Mouse (Mus musculus) myocyte (in vitro differentiated cells): ENCODE measurements around the gene Serpinb7. TPM values are rescaled to one million over a fixed set of nuclear protein-coding genes. Genes with fewer than 3 reads are reported as not detected.

Experiments
- H3K27me3 ChIP-seq: one replicate; pipeline ENCODE4 v1.6.1; 2011; ENCODE audit not compliant: control insufficient read depth, insufficient read depth, insufficient read length
- H3K36me3 ChIP-seq: one replicate; pipeline ENCODE4 v1.6.1; 2011; ENCODE audit not compliant: control insufficient read depth, insufficient read depth
- H3K4me2 ChIP-seq: one replicate; pipeline ENCODE4 v1.6.1; 2011; ENCODE audit warnings: low read depth, control low read depth
- H3K4me3 ChIP-seq: one replicate; pipeline ENCODE4 v1.5.1; 2011; ENCODE audit warnings: mild to moderate bottlenecking, control low read depth, moderate library complexity
- H3K79me2 ChIP-seq: one replicate; pipeline ENCODE4 v1.6.1; 2011; ENCODE audit not compliant: control insufficient read depth, insufficient read depth
- H3ac ChIP-seq: one replicate; pipeline ENCODE4 v1.6.1; 2011; ENCODE audit not compliant: control insufficient read depth, insufficient read length
- CEBPB ChIP-seq: IDR thresholded peaks from 2 replicates; pipeline ENCODE4 v1.6.1; 2011; ENCODE audit warnings: mild to moderate bottlenecking, moderate library complexity; ENCODE audit not compliant: poor library complexity, insufficient read depth, severe bottlenecking
- E2F4 ChIP-seq: IDR thresholded peaks from one replicate; pipeline ENCODE4 v1.6.1; 2011; ENCODE audit warnings: mild to moderate bottlenecking, control low read depth, moderate library complexity; ENCODE audit not compliant: insufficient read depth
- MAX ChIP-seq: IDR thresholded peaks from one replicate; pipeline ENCODE4 v1.6.1; 2011; ENCODE audit warnings: low read depth, mild to moderate bottlenecking, control low read depth
- MYOD1 ChIP-seq, 3 experiments: IDR thresholded peaks; one replicate each; pipeline ENCODE4 v1.6.1; 2011; ENCODE audit warnings: control low read depth in 2 of 3, low read depth in 2 of 3, mild to moderate bottlenecking in 2 of 3, moderate library complexity in 1 of 3; ENCODE audit not compliant: insufficient read length in 2 of 3, control insufficient read depth in 1 of 3
- MYOG ChIP-seq, 3 experiments: IDR thresholded peaks; one replicate each; pipeline ENCODE4 v1.6.1; 2011; ENCODE audit warnings: control low read depth in 2 of 3, low read depth in 2 of 3, mild to moderate bottlenecking in 2 of 3; ENCODE audit not compliant: insufficient read length in 2 of 3, control insufficient read depth in 1 of 3, insufficient read depth in 1 of 3
- POLR2A ChIP-seq: IDR thresholded peaks from one replicate; pipeline ENCODE4 v1.6.1; 2011; ENCODE audit warnings: low read depth, mild to moderate bottlenecking, control low read depth, moderate library complexity; ENCODE audit not compliant: insufficient read length
- POLR2AphosphoS2 ChIP-seq: IDR thresholded peaks from one replicate; pipeline ENCODE4 v1.6.1; 2011; ENCODE audit warnings: low read depth, control low read depth; ENCODE audit not compliant: insufficient read length
- REST ChIP-seq: IDR thresholded peaks from one replicate; pipeline ENCODE4 v1.6.1; 2011; ENCODE audit warnings: mild to moderate bottlenecking, control low read depth, moderate library complexity; ENCODE audit not compliant: insufficient read depth, insufficient read length
- SRF ChIP-seq: IDR thresholded peaks from one replicate; pipeline ENCODE4 v1.6.1; 2011; ENCODE audit warnings: low read depth; ENCODE audit not compliant: control insufficient read depth, insufficient read length
- TCF12 ChIP-seq: IDR thresholded peaks from one replicate; pipeline ENCODE4 v1.6.1; 2011; ENCODE audit warnings: mild to moderate bottlenecking, control low read depth; ENCODE audit not compliant: poor library complexity, insufficient read depth, severe bottlenecking
- TCF3 ChIP-seq: IDR thresholded peaks from one replicate; pipeline ENCODE4 v1.6.1; 2011; ENCODE audit warnings: low read depth, control low read depth; ENCODE audit not compliant: insufficient read length
- USF1 ChIP-seq: IDR thresholded peaks from one replicate; pipeline ENCODE4 v1.6.1; 2011; ENCODE audit warnings: low read depth, mild to moderate bottlenecking, control low read depth, moderate library complexity
- polyA plus RNA-seq: library from polyadenylated mRNA; unstranded; fragments of >200 nt; fragmentation: generic; extraction: Trizol; gene quantifications from one replicate; pipeline ENCODE4 v1.2.1, GENCODE M21; 2012; ENCODE audit warnings: missing spikeins

The Serpinb7 gene
- polyA plus RNA-seq, 1 experiment: 0.53 TPM

GRCm38 (mm10) chr1:107479909-107480308 lies 80.5 kb downstream of the Serpinb7 start:
- TF ChIP-seq POLR2A (no peak), TCF12 (no peak), MYOG (IDR thresholded peaks at IDR 0.05; ENCODE audit: control insufficient read depth in 1 of 3, insufficient read depth in 1 of 3, insufficient read length in 2 of 3, low read depth in 2 of 3) (no peak), MAX (no peak), POLR2AphosphoS2 (no peak), E2F4 (no peak), MYOD1 (IDR thresholded peaks at IDR 0.05; ENCODE audit: control insufficient read depth in 1 of 3, insufficient read length in 2 of 3, low read depth in 2 of 3) (no peak), REST (no peak), CEBPB (no peak), USF1 (no peak), SRF (no peak), TCF3 (no peak)
- Histone ChIP-seq H3K79me2 (no peaks in the 10 kb centered on the region), H3K4me2 (no peak overlapping the region)

GRCm38 (mm10) chr1:107481452-107481851 lies 82.0 kb downstream of the Serpinb7 start:
- no peak overlapping the region for H3K4me3 ChIP-seq
- no peaks in the 10 kb centered on the region for H3K79me2 ChIP-seq
- peak overlapping the region; percentile 21 for H3K4me2 ChIP-seq
- TF ChIP-seq POLR2AphosphoS2: no peak
- TF ChIP-seq E2F4: no peak
- TF ChIP-seq MYOD1 (IDR thresholded peaks at IDR 0.05; ENCODE audit: control insufficient read depth in 1 of 3, insufficient read length in 2 of 3, low read depth in 2 of 3): no peak
- TF ChIP-seq SRF: no peak
- no peak for TF ChIP-seq CEBPB
- TF ChIP-seq MYOG (IDR thresholded peaks at IDR 0.05; ENCODE audit: control insufficient read depth in 1 of 3, insufficient read depth in 1 of 3, insufficient read length in 2 of 3, low read depth in 2 of 3): no peak
- no peak for TF ChIP-seq USF1
- TF ChIP-seq REST: no peak
- H3K27me3 ChIP-seq: no peaks in the 10 kb centered on the region
- no peaks in the 10 kb centered on the region for H3K36me3 ChIP-seq
- no peak overlapping the region for H3ac ChIP-seq

More at GRCm38 (mm10) chr1:107479909-107480308, 80.5 kb downstream of the Serpinb7 start:
- H3ac ChIP-seq: no peak overlapping the region
- no peaks in the 10 kb centered on the region for H3K36me3 ChIP-seq
- H3K4me3 ChIP-seq: no peak overlapping the region
- H3K27me3 ChIP-seq: no peaks in the 10 kb centered on the region

- Histone ChIP-seq H3K4me3 (no peak overlapping the region), H3K36me3 (no peaks in the 10 kb centered on the region), H3K79me2 (no peaks in the 10 kb centered on the region), H3K4me2 (no peak overlapping the region), H3ac (no peak overlapping the region), H3K27me3 (no peaks in the 10 kb centered on the region)
- TF ChIP-seq TCF3 (no peak), MAX (no peak), POLR2AphosphoS2 (no peak), MYOD1 (IDR thresholded peaks at IDR 0.05; ENCODE audit: control insufficient read depth in 1 of 3, insufficient read length in 2 of 3, low read depth in 2 of 3) (no peak), USF1 (no peak)
These were observed 90.1 kb downstream of the Serpinb7 start for GRCm38 (mm10) chr1:107489577-107489976.

- Histone ChIP-seq H3K36me3 (no peaks in the 10 kb centered on the region), H3K27me3 (no peaks in the 10 kb centered on the region)
- no peak for TF ChIP-seq MYOG (IDR thresholded peaks at IDR 0.05; ENCODE audit: control insufficient read depth in 1 of 3, insufficient read depth in 1 of 3, insufficient read length in 2 of 3, low read depth in 2 of 3)
- TF ChIP-seq USF1: no peak
- TF ChIP-seq REST: no peak
- TF ChIP-seq TCF3: no peak
- TF ChIP-seq CEBPB: no peak
- TF ChIP-seq POLR2AphosphoS2: no peak
- no peak for TF ChIP-seq MYOD1 (IDR thresholded peaks at IDR 0.05; ENCODE audit: control insufficient read depth in 1 of 3, insufficient read length in 2 of 3, low read depth in 2 of 3)
- no peak for TF ChIP-seq SRF
- no peak for TF ChIP-seq MAX
- TF ChIP-seq POLR2A: no peak
- no peak for TF ChIP-seq TCF12
- no peak for TF ChIP-seq E2F4
These were observed 97.3 kb downstream of the Serpinb7 start for GRCm38 (mm10) chr1:107496789-107497188.

GRCm38 (mm10) chr1:107502025-107502424 lies 102.6 kb downstream of the Serpinb7 start:
- H3K27me3 ChIP-seq: no peaks in the 10 kb centered on the region
- peak overlapping the region; percentile 16 for H3K4me2 ChIP-seq
- H3K4me3 ChIP-seq: no peak overlapping the region
- TF ChIP-seq CEBPB (peak; percentile 69; the same call in 1 of the 2 replicates), REST (peak; percentile 30), USF1 (no peak)
- H3K79me2 ChIP-seq: no peaks in the 10 kb centered on the region
- no peaks in the 10 kb centered on the region for H3K36me3 ChIP-seq
- no peak overlapping the region for H3ac ChIP-seq

More at GRCm38 (mm10) chr1:107496789-107497188, 97.3 kb downstream of the Serpinb7 start:
- H3K4me2 ChIP-seq: no peak overlapping the region
- H3K79me2 ChIP-seq: no peaks in the 10 kb centered on the region
- H3K4me3 ChIP-seq: no peak overlapping the region
- no peak overlapping the region for H3ac ChIP-seq

Other genes with a start within 250 kb of the Serpinb7 start
- not detected for gene Serpinb3b, start 121.3 kb upstream of the Serpinb7 start, polyA plus RNA-seq
- gene Serpinb3c, start 121.3 kb upstream of the Serpinb7 start, polyA plus RNA-seq: not detected
- gene Serpinb11, start 38.5 kb upstream of the Serpinb7 start, polyA plus RNA-seq: not detected
- gene Serpinb2, start 111.8 kb downstream of the Serpinb7 start, polyA plus RNA-seq: 0.06 TPM
- gene Serpinb8, start 190.4 kb downstream of the Serpinb7 start, polyA plus RNA-seq: 5.5 TPM